Mouse (Mus musculus) adrenal gland, adult (tissue): ENCODE measurements at regions not wholly inside any gene's neighbourhood (a gene's known extent, or its start where the extent isn't known, plus 50 kb on each side); places are given as distances from the start of the nearest gene placed in this dataset.
A peak's percentile ranks its signal among the peaks of the same experiment; 100 is the strongest.

ENCODE experiments used
- DNase-seq, 2 experiments: peaks; one replicate each; pipeline ENCODE4 v3.0.0; 2022 to 2023; ENCODE audit warnings: low spot score in 1 of 2; ENCODE audit not compliant: inconsistent age in 2 of 2

DNA sequence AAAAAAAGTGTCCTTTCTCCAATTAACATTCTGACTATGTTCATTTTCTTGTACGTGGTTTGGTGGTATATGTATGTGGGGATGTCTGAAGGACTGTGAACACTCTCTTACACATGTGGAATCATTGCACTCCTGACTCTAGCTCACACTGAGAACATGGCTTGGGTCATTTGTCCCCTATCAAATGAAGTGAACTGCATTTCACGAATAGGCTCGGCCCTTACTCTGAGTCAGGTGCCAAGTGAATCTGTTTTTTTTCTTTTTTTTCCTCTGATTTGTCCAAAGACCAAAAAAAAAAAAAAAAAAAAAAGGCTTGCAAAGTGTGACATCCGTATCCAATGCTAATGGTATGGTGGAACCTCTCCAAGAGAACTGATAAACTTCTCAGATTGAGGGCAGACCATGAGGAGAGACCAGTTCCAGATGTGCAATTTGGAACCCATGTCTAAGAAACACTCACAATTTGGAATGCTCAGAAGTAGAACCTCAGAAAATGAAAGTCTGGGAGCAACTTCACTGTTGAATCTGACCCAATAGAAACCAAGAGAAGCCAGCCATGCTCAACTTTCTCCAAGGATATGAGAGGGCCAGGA lies 631.7 kb upstream of the Fam160b2 start:
- no peak for DNase-seq

DNA sequence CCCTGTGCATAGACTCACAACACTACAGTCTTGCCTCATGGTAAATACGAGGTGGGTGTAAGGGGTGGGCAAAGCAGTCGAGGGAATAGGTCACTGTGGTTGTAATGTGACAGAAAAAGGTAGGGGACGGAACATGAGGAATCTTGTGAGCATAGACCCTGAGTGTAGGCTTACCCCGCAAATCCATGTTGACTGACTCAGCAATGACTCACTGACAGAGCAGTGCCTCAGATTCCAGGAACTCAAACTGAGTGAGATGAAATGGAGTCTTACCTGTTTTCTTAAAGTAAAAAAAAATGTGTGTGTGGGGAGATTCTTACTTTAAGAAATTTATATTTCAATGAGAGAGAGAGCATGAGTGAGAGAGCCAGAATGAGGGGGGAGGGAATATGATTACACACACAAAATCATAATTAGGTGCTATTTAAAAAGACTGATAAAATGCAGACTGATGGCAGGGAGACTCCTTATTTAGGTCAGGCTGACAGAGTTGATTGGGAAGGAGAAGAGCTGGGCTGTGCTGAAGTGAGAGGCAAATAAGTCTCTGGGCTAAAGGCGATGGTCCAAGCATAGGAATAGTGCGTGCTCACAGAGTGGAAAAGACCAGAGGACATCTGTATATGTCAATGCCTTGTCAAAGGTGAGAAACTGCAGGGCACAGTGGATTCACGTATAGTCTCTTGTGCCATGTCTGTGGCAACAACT lies 631.0 kb upstream of the Fam160b2 start:
- DNase-seq, result peak in 1 of 2 experiments; percentile 47

DNA sequence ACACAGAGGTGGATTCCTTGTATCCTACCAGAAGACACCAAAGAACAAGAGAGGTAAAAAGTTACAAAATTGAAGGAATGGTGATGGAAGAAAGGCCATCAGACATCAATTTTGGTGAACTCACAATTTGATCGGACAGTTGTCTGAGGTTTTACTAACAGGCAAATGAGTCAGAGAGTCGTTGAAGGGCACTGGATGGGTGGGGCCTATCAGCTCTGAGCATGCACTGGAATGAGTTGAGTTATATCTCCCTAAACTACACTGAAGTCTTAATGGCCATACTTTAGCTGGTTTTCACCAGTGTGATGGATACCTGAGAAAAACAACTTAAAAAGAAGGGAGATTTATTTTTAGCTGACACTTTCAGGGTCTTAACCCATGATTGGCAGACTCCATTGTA lies 630.3 kb upstream of the Fam160b2 start:
- DNase-seq, result peak; percentile 16 to 65

DNA sequence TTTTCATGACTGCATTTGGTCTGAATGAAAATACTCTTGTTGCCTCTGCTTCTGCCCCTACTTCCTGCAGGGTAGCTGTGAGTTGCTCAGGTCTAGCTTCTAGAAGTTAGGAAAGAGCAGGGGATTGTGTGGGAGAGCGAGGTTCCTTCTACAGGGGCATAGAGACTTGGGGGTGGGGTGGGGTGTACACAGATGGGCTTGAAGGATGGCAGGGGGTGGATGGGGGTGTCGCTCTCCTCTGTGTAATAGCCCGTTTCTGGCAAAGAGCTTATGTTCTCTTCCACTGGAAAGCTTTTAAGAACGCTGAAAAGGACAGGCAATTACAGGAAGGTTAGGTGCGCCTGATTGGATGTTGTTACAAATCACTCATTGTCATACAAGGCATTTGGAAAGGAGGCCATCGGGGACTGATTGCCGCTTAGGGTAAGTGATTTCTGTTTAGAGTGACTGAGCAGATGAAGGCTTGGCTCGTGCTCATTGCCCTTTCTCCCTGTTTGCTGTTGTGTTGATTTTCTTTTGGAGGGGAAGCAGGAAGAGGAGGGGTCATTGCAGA lies 629.3 kb upstream of the Fam160b2 start:
- DNase-seq, result no peak

DNA sequence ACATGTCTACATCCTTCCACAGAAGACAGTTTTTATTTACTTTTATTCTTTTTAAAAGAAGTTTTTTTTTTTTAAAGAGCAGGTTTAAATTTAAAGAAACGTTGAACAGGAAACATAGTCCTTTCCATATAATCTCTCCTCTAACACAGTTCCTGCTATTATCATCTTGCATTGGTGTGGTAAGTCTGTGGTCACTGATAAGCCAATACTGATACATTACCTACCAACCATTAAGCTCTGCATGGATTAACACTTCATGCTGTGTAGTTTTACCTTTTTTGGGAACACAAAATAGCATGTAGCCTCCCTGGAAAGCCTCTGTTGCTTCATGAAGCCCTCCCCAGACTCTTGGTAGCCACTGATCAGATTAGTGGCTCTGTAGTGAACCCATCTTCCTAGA lies 617.4 kb upstream of the Fam160b2 start:
- DNase-seq, result no peak

DNA sequence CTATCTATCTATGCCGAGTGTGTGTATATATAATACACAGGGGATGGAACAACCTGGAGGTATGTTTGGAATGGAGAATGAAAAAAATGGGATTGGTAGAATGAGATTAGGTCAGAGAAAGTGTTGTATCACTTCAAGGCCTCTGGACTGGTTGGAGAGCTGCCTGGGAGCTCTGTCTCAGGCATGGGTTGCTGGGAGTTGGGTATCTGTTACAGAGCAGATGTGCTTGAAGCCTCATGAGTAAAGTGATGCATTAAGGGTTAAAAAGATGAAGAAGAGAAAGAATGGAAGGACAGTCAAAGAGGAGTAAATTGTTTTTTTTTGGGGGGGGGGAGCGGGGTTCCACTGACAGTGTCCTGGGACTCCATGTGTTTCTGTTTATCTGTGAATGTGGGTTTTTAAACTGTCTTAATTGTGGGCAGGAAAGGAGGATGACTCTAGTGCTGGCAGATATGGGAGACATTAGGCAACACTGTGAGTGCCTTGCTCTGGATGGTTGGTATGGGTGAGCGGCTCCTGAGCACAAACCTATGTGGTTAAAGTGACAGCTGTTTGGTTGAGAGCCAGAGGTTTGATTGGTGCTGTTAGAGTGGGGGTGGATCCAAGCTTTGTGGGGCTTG lies 611.8 kb upstream of the Fam160b2 start:
- DNase-seq, result no peak

DNA sequence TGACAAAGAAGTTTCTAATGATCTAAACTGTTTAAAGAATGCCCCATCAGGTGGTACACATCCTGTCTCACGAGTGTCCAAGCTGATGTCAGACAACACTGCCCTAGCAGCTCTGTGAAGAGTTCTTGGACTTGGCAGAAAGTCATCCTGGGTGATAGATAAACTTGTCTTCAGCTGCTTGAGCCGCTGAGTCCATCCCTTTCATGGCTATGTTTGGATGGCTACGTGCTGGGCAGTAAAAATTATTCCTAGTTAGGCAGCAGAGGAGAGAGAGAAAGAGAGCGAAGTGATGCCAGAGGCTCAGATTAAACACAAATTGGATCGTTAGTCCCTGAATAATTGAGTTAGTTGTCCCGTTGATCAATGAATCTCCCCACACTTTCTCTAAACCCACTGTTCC lies 603.8 kb upstream of the Fam160b2 start:
- no peak for DNase-seq

DNA sequence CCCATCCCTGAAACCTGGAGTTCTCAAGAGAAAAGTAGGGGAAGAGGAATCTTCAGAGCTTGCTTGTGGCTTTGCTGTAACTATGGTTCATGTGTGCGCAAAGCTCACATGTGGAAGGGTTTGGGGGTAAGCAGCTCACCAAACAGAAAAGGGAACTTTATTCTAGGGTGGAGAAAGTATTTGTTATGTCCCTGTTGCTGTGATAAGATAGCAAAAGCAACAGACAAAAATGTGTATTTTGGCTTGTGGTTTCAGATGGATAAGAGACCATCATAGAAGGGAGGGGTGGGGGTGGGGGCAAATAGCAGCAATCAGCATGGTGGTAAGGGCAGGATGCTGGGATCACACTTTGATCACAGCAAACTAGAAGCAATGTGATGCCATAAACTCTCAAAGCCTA lies 601.3 kb upstream of the Fam160b2 start:
- no peak for DNase-seq

DNA sequence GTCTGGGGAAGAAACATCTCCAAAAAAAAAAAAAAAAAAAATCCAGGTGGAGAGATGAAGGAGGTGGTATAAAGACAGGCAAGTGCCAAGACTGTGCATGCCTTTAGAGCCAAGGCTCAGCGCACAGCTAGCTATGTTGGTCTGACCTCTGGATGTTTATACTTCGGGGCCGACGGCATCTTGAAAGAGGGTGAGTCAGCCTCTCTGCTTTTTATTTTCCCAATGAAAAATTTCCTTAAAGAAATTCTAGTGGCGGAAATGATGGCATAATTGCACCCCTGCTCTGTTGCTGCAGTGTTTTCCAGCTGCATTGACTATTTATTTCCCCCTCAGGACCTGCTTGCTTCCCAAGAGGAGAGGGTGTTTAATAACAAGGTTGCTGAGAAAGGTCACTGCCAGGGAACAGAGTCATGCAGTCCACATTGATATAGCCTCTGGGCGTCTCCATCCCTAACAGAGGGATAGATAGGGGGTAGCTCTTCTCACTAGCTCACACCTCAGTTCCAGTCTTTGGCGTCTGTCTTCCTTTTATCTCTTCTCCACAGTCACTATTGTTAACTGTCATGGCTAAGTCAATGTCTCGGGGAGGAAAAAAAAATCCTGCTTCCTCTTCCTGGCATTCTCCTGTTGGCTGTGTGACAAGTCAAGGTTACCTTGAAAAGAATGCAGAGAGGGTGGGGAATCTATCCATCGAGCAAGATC lies 599.7 kb upstream of the Fam160b2 start:
- peak; percentile 50 to 91 for DNase-seq

DNA sequence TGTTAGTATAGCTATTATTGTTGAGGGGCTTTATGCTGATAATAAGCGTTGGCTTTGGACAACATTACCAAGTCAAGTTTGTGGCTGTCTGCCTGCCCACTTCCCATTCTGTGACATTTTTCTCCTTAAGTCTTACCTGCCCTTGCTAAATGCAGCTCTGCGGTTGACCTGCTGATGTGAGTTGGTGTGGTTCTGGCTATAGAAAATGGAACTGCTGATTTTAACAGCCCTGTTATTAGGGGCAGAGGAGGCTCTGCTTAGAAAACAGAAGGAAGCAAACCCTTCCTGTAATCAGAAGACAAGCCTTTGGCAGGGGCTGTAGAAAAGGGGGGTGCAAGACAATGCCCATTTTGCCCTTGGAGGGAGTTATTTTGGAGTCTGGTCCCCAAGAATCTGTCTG lies 594.6 kb upstream of the Fam160b2 start:
- no peak for DNase-seq

DNA sequence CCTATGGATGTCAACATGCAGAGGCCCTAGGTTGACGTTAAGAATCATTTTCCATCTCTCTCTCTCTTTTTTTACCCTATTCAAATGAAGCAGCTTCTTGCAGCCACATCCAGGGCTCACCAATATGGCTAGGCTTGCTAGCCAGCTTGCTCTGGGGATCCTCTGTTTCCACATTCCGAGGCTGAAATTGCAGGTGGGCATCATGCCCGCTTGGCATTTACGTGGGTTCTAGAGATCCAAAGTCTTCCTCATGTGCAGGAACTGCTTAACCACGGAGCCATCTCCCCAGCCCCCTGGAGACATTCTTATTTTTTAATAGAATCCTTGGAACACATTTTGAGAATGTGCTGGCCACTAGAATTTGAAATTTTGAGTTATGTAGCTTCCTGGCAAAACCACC lies 592.9 kb upstream of the Fam160b2 start:
- no peak for DNase-seq

DNA sequence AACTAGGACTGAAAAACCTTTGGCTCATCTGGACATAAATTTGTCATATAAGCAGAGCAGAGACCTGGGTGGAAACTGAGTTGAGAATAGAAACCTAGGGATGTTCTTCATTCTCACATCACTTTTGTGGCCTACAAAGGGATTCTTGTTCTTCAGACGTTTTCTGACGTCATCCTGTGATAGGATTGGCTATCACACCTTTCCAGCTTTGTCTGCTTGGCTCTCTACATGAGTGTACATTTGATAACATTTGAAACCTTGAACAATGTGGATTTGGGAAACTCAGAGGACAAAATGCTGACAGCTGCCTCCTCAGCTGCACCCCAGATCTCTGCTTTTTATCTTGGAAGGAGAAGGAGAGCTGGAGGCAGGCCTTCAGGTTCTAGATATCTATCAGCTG lies 589.7 kb upstream of the Fam160b2 start:
- no peak for DNase-seq

DNA sequence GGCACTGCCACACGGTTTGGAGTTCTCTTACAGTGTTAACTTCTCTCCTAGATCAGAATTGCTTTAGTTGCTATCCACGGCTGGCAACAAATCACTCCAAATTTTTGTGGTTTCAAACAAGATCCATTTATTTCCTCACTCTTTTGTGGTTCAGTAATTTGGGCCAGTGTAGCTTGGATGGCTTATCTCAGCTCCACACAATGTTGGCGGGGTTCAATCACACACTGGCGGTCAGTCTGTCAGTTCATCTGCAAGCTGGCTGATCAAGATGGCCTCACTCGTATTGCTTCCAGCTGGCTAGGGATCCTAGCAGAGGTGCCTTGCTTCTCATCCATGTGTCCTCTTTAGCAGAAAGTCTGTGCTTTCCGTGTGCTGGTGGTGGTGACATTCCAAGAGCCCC lies 577.7 kb upstream of the Fam160b2 start:
- no peak for DNase-seq

DNA sequence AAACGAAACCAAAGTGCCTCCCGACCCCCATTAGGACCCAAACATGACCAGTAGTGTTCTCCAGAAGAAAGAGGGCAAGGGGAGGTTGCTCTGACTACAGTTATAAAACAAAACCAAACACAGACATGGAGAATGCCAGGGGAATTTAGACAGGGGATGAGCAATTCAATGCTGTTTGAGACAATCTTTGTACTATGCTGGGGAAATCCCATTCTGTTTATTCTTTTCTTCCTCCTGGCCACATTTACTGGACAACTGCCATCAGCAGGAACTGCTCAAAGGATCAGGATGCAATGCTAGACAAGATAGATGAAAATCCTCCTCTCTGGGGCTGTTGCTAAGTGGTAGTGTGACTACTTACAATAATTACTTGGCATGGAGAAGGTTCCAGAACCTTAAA lies 574.5 kb upstream of the Fam160b2 start:
- no peak for DNase-seq

DNA sequence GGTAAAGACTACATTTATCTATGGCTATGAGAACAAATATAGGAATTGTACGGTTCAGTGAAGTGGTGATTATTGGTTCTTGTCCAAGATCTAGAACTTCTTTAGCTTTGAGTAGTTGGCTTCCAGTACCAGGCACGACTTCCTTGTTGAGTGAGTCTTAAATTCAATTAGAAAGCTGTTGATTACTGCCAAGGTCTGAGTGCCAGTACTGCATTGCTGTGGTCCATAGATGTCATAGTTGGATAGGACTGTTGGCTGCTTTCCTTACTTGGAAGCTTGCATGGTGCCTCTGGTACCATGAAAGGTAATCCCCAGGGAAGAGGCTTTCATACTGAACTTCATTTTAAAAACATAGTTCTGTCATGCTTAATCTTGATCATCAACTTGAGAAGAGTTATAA lies 559.9 kb upstream of the Fam160b2 start:
- DNase-seq, result no peak

DNA sequence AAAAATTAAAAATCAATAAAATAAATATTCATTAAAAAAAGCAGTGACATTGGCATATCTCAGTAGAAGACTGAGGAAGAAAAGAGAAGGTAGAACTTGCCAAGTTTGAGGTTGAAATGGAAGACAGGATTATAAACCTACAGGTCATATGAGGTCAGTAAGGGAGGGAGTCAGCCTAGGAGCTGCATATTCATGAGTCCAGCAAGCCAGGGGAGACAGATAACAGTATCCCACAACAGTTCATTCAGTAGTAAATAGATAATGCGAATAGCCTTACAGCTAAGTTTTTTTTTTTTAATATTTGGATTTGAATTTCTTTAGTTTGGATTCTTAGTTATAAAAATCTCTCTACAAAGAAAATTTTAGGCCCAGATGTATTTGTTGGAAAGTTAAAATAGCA lies 542.8 kb upstream of the Fam160b2 start:
- DNase-seq, result no peak

DNA sequence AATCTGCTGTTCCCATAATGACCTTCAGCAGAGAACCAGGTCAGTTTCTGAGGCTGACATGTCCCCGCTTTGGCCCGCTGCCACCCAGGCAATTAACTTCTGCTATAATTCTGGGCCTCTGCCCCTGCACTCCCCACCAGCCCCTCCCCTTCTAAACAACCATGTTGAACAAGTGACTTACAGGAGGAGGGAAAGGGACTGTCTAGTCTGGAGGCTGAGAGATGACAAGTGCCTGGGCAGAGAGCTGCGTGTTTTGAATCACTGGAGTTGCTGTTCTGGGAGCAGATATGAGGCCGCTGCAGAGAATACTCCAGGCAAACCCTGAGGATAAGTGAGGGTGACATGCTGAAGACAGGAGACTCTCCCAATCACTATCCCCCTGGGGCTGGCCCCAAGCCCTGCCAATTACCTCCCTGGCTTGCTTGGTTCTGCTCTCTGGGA lies 530.2 kb upstream of the Fam160b2 start:
- peak; percentile 86 to 92 for DNase-seq

DNA sequence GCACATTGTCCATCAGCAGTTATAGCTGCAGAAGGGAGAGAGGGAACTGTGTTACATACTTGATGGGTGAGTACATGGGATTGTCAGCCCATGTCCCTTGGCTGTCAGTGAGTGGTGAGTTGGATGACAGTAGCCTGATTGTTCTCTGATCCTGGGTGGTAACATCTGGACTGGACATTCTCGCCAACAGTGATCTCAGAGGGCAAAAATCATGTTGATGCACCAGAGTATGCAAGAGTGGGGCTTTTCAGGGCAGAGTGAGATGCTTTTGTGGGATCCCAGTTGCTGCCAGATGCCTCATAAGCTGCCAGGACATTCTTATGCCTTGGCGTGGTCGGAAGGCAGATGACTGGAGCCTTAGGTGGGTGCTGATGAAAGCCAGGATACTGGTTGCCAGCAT lies 528.9 kb upstream of the Fam160b2 start:
- peak; percentile 13 to 52 for DNase-seq

DNA sequence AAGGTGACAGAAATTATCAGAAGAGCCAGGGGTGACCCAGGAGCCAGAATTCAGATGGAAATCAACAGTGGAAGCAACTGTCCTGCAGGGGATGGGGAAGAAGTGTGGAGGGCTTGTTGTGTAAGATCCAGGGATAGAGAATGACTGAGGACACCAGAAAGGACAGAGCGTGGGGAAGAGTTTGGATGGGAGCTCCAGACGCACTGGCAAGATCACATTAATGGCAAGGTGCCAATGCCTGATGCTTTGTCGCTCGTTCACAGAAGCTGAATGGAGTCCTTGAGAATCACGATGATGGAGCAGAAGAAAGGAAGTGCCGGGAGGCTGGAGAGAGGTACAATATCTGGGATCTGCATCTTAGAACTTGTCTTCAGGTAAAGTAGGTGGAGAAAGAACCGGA lies 519.0 kb upstream of the Fam160b2 start:
- DNase-seq, result peak in 1 of 2 experiments; percentile 58

DNA sequence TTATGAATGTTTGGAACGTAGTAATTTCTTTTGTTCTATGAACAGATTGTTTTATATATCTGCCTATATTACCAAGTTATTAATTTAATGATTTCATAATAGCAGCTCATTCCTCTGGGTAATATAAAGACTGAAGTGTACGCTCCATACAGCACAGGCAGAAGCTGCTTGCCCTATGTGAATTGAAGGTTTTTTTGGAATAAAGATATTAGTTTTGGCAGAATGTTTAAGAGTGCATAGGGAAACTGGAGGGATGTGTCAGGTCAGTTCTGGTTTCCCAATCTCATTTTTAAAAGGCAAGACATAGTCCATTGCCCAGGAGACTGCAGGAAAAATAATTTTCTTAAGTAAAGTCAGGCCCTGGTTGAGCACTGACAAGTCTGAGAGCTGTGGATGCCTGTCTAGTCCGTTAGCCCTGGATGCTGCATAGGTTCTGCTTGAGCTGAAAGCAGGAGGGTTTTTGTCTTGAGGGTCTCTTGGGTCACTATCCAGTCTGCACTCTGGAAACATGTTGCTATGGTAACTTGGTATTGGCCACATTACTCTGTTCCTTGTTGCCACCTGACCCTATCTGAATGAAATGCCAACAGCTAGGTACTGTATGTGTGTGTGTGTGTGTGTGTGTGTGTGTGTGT lies 516.3 kb upstream of the Fam160b2 start:
- DNase-seq, result no peak

DNA sequence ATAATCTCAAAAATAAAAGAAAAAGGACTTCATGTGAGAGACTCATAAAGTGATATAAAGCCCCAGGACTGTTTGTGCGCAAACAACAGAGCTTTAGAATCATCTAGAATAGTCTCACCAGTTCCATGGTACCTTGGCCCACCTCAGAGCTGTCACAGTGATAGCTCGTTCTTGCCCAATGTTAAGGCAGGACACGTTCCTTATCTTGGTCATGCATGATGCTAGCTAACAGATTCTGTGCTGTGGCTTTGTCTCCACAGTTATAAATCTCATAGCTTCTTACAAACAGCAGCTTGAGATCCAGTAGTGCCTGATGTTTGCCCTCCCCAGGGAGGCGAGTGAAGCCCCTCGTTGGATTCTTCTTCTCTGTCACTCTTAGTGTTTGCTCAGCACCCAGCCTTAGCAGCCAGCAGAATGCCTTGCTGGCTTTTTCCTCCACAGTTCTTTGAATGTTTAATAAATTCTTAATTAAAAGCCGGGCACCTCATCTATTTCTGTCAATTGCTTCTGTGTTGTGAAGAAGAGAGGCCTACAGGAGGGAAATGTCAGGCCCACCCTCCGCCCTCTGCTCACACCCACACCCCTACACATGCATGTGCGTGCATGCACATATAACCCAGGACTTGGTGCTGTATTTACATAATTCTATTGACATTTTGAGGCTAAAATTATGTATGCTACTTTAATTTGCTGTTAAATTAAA lies 515.6 kb upstream of the Fam160b2 start:
- DNase-seq, result no peak
